Mouse (Mus musculus): Measurements from ENCODE around the gene AC161166.1. TPM values are rescaled to one million over a fixed set of nuclear protein-coding genes. Genes with fewer than 3 reads are reported as not detected.

AC161166.1 gene
- polyA plus RNA-seq, 1 experiment, result 0.16 TPM

DNA sequence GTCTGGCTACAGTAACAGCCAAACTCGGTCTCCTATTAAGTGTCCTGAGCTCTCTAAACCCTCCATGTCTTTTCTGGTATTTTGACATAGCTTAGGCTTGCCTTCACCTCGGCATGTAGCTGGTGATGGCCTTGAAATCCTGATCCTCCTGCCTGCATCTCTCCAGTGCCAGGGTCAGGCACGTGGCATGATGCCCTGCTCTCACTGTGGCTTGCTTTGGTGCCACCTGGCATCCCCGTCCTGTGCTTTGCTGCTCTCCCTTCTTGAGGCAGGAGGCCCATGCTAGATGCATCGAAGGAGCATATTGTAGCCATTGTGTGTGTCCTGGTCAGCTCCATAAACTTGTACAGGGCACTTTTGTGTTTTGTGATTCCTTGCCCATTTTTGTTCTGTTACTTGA is 25.3 kb upstream of the AC161166.1 start:
- Histone ChIP-seq H3K79me3 (ENCODE audit: low read depth) (no peaks in the 10 kb centered on the region), H3K36me3 (ENCODE audit: control insufficient read depth, insufficient read depth) (no peaks in the 10 kb centered on the region), H3K79me2 (ENCODE audit: control insufficient read depth, insufficient read depth) (no peaks in the 10 kb centered on the region), H3K27me3 (ENCODE audit: control insufficient read depth, insufficient read depth, insufficient read length) (no peaks in the 10 kb centered on the region), H3K4me3 (ENCODE audit: insufficient read depth, poor library complexity, severe bottlenecking) (no peak overlapping the region), H3ac (ENCODE audit: control insufficient read depth, insufficient read length, low read depth) (no peak overlapping the region)
- no peak for TF ChIP-seq FOSL1 (IDR thresholded peaks at IDR 0.05; ENCODE audit: insufficient read depth, low read length, poor library complexity, severe bottlenecking)
- TF ChIP-seq CTCF (IDR thresholded peaks at IDR 0.05; ENCODE audit: control insufficient read depth, insufficient read depth, insufficient read length), result no peak
- no peak for TF ChIP-seq MAX (IDR thresholded peaks at IDR 0.05)
- TF ChIP-seq MYOG (IDR thresholded peaks at IDR 0.05; ENCODE audit: control insufficient read depth, extremely low read depth, insufficient read length), result no peak
- TF ChIP-seq USF1 (IDR thresholded peaks at IDR 0.05; ENCODE audit: low read depth), result no peak
- TF ChIP-seq CEBPB (IDR thresholded peaks at IDR 0.05; ENCODE audit: low read depth), result no peak
- TF ChIP-seq MYOD1 (IDR thresholded peaks at IDR 0.05; ENCODE audit: control insufficient read depth, insufficient read length, low read depth), result no peak

DNA sequence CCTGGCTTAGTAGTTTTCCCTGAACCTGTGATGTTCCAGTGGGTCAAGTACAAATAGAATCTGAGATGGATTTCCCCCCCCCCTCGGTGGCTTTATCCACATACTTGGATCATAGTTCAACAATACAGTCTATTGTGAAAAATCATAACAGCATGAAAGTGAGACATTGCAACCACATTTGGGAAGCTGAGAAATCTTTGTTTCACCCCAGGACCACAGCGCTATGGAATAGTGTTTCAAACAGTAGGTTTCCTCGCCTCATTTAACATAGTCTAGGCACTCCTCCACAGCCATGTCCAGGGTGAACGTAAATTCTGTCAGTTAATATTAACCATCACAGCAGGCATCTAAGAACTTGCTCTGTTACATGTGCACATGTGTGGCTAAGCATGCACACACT is 24.8 kb upstream of the AC161166.1 start:
- TF ChIP-seq CTCF (IDR thresholded peaks at IDR 0.05; ENCODE audit: control insufficient read depth, insufficient read depth, insufficient read length) (no peak), MYOG (IDR thresholded peaks at IDR 0.05; ENCODE audit: control insufficient read depth, extremely low read depth, insufficient read length) (no peak), CEBPB (IDR thresholded peaks at IDR 0.05; ENCODE audit: low read depth) (no peak), MAX (IDR thresholded peaks at IDR 0.05) (no peak), MYOD1 (IDR thresholded peaks at IDR 0.05; ENCODE audit: control insufficient read depth, insufficient read length, low read depth) (no peak), USF1 (IDR thresholded peaks at IDR 0.05; ENCODE audit: low read depth) (no peak), FOSL1 (IDR thresholded peaks at IDR 0.05; ENCODE audit: insufficient read depth, low read length, poor library complexity, severe bottlenecking) (no peak)
- H3ac ChIP-seq (ENCODE audit: control insufficient read depth, insufficient read length, low read depth), result no peak overlapping the region

DNA sequence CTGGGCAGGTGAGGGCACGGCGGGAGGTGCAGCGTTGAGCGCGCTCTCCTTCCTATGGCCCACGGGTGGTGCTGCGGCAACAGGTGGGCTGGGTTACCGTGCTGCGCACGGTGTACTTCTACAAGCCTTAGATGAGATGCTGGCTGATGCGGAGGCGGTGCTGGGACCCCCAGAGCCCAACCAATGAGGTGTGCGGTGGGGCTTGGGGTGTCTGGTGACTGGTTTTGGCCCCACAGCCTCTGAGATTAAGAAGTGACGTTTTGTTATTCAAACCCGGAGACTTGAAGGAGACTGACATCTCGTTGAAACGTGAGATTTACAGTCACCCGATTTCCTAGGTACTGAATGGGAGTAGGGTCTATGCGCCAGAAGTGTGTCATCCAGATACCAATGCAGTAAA is 22.0 kb upstream of the AC161166.1 start:
- Histone ChIP-seq H3K4me3 (ENCODE audit: insufficient read depth, poor library complexity, severe bottlenecking) (no peak overlapping the region), H3K27me3 (ENCODE audit: control insufficient read depth, insufficient read depth, insufficient read length) (no peaks in the 10 kb centered on the region), H3K79me2 (ENCODE audit: control insufficient read depth, insufficient read depth) (peaks cover 5% of the 10 kb centered on the region), H3ac (ENCODE audit: control insufficient read depth, insufficient read length, low read depth) (no peak overlapping the region), H3K79me3 (ENCODE audit: low read depth) (no peaks in the 10 kb centered on the region), H3K36me3 (ENCODE audit: control insufficient read depth, insufficient read depth) (no peaks in the 10 kb centered on the region)
- TF ChIP-seq MYOD1 (IDR thresholded peaks at IDR 0.05; ENCODE audit: control insufficient read depth, insufficient read length, low read depth) (no peak), MYOG (IDR thresholded peaks at IDR 0.05; ENCODE audit: control insufficient read depth, extremely low read depth, insufficient read length) (no peak), MAX (IDR thresholded peaks at IDR 0.05) (no peak), CTCF (IDR thresholded peaks at IDR 0.05; ENCODE audit: control insufficient read depth, insufficient read depth, insufficient read length) (no peak), CEBPB (IDR thresholded peaks at IDR 0.05; ENCODE audit: low read depth) (no peak), USF1 (IDR thresholded peaks at IDR 0.05; ENCODE audit: low read depth) (no peak), FOSL1 (IDR thresholded peaks at IDR 0.05; ENCODE audit: insufficient read depth, low read length, poor library complexity, severe bottlenecking) (no peak)

More for the DNA sequence above, 24.8 kb upstream of the AC161166.1 start:
- no peaks in the 10 kb centered on the region for H3K79me3 ChIP-seq (ENCODE audit: low read depth)
- H3K79me2 ChIP-seq (ENCODE audit: control insufficient read depth, insufficient read depth), result no peaks in the 10 kb centered on the region
- H3K4me3 ChIP-seq (ENCODE audit: insufficient read depth, poor library complexity, severe bottlenecking), result no peak overlapping the region
- H3K27me3 ChIP-seq (ENCODE audit: control insufficient read depth, insufficient read depth, insufficient read length), result no peaks in the 10 kb centered on the region
- no peaks in the 10 kb centered on the region for H3K36me3 ChIP-seq (ENCODE audit: control insufficient read depth, insufficient read depth)

DNA sequence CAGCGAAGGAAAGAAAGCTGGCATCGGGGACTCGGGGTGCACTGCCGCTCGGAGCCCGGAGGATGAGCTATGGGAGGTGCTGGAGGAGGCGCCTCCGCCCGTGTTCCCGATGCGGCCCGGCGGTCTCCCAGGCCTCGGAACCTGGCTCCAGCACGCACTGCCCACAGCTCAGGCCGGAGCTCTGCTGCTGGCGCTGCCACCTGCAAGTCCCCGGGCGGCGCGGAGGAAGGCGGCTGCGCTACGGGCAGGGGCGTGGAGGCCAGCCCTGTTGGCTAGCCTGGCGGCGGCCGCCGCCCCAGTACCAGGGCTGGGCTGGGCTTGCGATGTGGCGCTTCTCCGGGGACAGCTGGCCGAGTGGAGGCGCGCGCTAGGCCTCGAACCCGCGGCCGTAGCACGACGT is 21.6 kb upstream of the AC161166.1 start:
- no peaks in the 10 kb centered on the region for H3K36me3 ChIP-seq (ENCODE audit: control insufficient read depth, insufficient read depth)
- TF ChIP-seq MYOG (IDR thresholded peaks at IDR 0.05; ENCODE audit: control insufficient read depth, extremely low read depth, insufficient read length), result no peak
- TF ChIP-seq FOSL1 (IDR thresholded peaks at IDR 0.05; ENCODE audit: insufficient read depth, low read length, poor library complexity, severe bottlenecking), result no peak
- no peak for TF ChIP-seq CEBPB (IDR thresholded peaks at IDR 0.05; ENCODE audit: low read depth)
- TF ChIP-seq MAX (IDR thresholded peaks at IDR 0.05), result no peak
- no peak for TF ChIP-seq USF1 (IDR thresholded peaks at IDR 0.05; ENCODE audit: low read depth)
- no peak for TF ChIP-seq MYOD1 (IDR thresholded peaks at IDR 0.05; ENCODE audit: control insufficient read depth, insufficient read length, low read depth)
- no peak for TF ChIP-seq CTCF (IDR thresholded peaks at IDR 0.05; ENCODE audit: control insufficient read depth, insufficient read depth, insufficient read length)
- H3K4me3 ChIP-seq (ENCODE audit: insufficient read depth, poor library complexity, severe bottlenecking), result no peak overlapping the region
- H3K79me3 ChIP-seq (ENCODE audit: low read depth), result no peaks in the 10 kb centered on the region
- H3ac ChIP-seq (ENCODE audit: control insufficient read depth, insufficient read length, low read depth), result no peak overlapping the region
- no peaks in the 10 kb centered on the region for H3K27me3 ChIP-seq (ENCODE audit: control insufficient read depth, insufficient read depth, insufficient read length)
- peaks cover 7% of the 10 kb centered on the region for H3K79me2 ChIP-seq (ENCODE audit: control insufficient read depth, insufficient read depth)

DNA sequence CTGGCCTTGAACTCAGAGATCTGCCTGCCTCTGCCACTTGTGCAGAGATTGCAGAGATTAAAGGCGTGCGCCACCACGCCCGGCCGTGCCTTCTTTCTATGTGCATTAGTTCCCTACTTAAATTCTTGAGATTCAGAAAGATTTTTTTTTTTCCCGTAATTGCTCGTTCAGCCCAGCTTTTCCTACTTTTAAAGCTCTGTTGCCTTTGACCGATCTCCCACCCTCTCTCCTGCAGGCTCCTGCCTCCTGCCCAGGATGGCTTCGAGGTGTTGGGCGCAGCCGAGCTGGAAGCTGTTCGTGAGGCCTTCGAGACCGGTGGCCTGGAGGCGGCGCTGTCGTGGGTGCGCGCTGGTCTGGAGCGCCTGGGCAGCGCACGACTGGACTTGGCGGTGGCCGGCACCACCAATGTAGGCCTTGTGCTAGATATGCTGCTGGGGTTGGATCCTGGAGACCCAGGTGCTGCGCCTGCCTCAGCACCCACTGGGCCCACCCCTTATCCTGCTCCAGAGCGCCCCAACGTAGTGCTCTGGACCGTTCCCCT is 20.8 kb upstream of the AC161166.1 start:
- Histone ChIP-seq H3K36me3 (ENCODE audit: control insufficient read depth, insufficient read depth) (no peaks in the 10 kb centered on the region), H3K79me2 (ENCODE audit: control insufficient read depth, insufficient read depth) (peaks cover 7% of the 10 kb centered on the region), H3K4me3 (ENCODE audit: insufficient read depth, poor library complexity, severe bottlenecking) (no peak overlapping the region), H3ac (ENCODE audit: control insufficient read depth, insufficient read length, low read depth) (no peak overlapping the region), H3K27me3 (ENCODE audit: control insufficient read depth, insufficient read depth, insufficient read length) (no peaks in the 10 kb centered on the region), H3K79me3 (ENCODE audit: low read depth) (no peaks in the 10 kb centered on the region)
- TF ChIP-seq USF1 (IDR thresholded peaks at IDR 0.05; ENCODE audit: low read depth), result no peak
- TF ChIP-seq MAX (IDR thresholded peaks at IDR 0.05), result no peak
- TF ChIP-seq CEBPB (IDR thresholded peaks at IDR 0.05; ENCODE audit: low read depth), result no peak
- no peak for TF ChIP-seq MYOG (IDR thresholded peaks at IDR 0.05; ENCODE audit: control insufficient read depth, extremely low read depth, insufficient read length)
- no peak for TF ChIP-seq CTCF (IDR thresholded peaks at IDR 0.05; ENCODE audit: control insufficient read depth, insufficient read depth, insufficient read length)
- TF ChIP-seq MYOD1 (IDR thresholded peaks at IDR 0.05; ENCODE audit: control insufficient read depth, insufficient read length, low read depth), result no peak
- no peak for TF ChIP-seq FOSL1 (IDR thresholded peaks at IDR 0.05; ENCODE audit: insufficient read depth, low read length, poor library complexity, severe bottlenecking)

Measured in C2C12 (cell line).